Mouse (Mus musculus) forebrain, embryonic 12.5 days (tissue): ENCODE results near the gene Kbtbd6. TPM values are rescaled to one million over a fixed set of nuclear protein-coding genes. Genes with fewer than 3 reads are reported as not detected.
"Not testable (repeated sequence)": the region's sequence is repeated elsewhere in the genome, so short reads cannot be mapped to it uniquely, and the experiment has no call there.

Experiments
- ATAC-seq: fragments of 200-750 bp; cut with Nextera tagmentation; 2 replicates; pipeline ENCODE4 v1.8.0; 2017; ENCODE audit warnings: moderate TSS enrichment; ENCODE audit not compliant: low FRiP score
- H3K27ac ChIP-seq: fragments of 300-500 bp; sonication (generic); 2 replicates; pipeline ENCODE4 v1.5.1; 2016; ENCODE audit warnings: mild to moderate bottlenecking
- H3K27me3 ChIP-seq: fragments of 300-500 bp; sonication (generic); 2 replicates; pipeline ENCODE4 v1.6.1; 2016; ENCODE audit warnings: mild to moderate bottlenecking
- H3K36me3 ChIP-seq: fragments of 300-500 bp; sonication (generic); replicated peaks from 2 replicates; pipeline ENCODE4 v1.6.1; 2016; ENCODE audit warnings: mild to moderate bottlenecking
- H3K4me1 ChIP-seq: fragments of 300-500 bp; sonication (generic); 2 replicates; pipeline ENCODE4 v1.6.1; 2016
- H3K4me2 ChIP-seq: fragments of 300-500 bp; sonication (generic); 2 replicates; pipeline ENCODE4 v1.6.1; 2016; ENCODE audit warnings: mild to moderate bottlenecking, moderate library complexity
- H3K4me3 ChIP-seq: fragments of 300-500 bp; sonication (generic); replicated peaks from 2 replicates; pipeline ENCODE4 v1.5.1; 2016; ENCODE audit warnings: mild to moderate bottlenecking
- H3K9ac ChIP-seq: fragments of 300-500 bp; sonication (generic); 2 replicates; pipeline ENCODE4 v1.6.1; 2016; ENCODE audit warnings: mild to moderate bottlenecking
- H3K9me3 ChIP-seq: fragments of 300-500 bp; sonication (generic); 2 replicates; pipeline ENCODE4 v1.6.1; 2016
- WGBS: fragments of 180-500 bp; shearing (Covaris S2); methylation state at CpG from one replicate; pipeline ENCODE4 v1.1.7; 2016; 5-methylcytosine and 5-hydroxymethylcytosine counted together
- polyA plus RNA-seq: library from polyadenylated mRNA; unstranded; fragments of >200 nt; fragmentation: Nextera tagmentation; extraction: Ambion mirVana; gene quantifications from 2 replicates; pipeline ENCODE4 v1.2.1, GENCODE M21; 2016

Kbtbd6 gene
- 6.1 and 6.2 TPM in 2 replicates for polyA plus RNA-seq

GRCm38 (mm10) chr14:79451681-79452590 lies at the start of gene Kbtbd6:
Gene Kbtbd6, plus strand, starts transcription at chr14:79451835.
- H3K4me2 ChIP-seq, result peak within 1 kb of the TSS; percentile 66
- H3K27ac ChIP-seq, result peak within 1 kb of the TSS; percentile 70; the same call in 1 of the 2 replicates
- H3K4me3 ChIP-seq, result peak within 1 kb of the TSS; percentile 51
- H3K4me1 ChIP-seq, H3K9me3 ChIP-seq, H3K27me3 ChIP-seq, H3K36me3 ChIP-seq: not testable (repeated sequence)
- H3K9ac ChIP-seq, result peak within 1 kb of the TSS; percentile 63
- ATAC-seq, result peak; percentile 89
- WGBS, result 19% methylated on average over 41 of the region's 89 CpGs

- no peaks in the 10 kb centered on the region for H3K9me3 ChIP-seq
- no peak overlapping the region for H3K4me2 ChIP-seq
- ATAC-seq, result no peak
- no peaks in the 10 kb centered on the region for H3K27me3 ChIP-seq
- H3K9ac ChIP-seq, result no peak overlapping the region
- peaks cover 25% of the 10 kb centered on the region for H3K36me3 ChIP-seq
- no peaks in the 10 kb centered on the region for H3K4me1 ChIP-seq
- WGBS, result 80% methylated on average over 2 of the region's 2 CpGs
- no peak overlapping the region for H3K4me3 ChIP-seq
- H3K27ac ChIP-seq, result no peak overlapping the region
These were observed 44.0 kb upstream of the Kbtbd6 start for GRCm38 (mm10) chr14:79407641-79408040.

GRCm38 (mm10) chr14:79409278-79409830 lies 42.3 kb upstream of the Kbtbd6 start:
- Histone ChIP-seq H3K27ac (no peak overlapping the region), H3K4me1 (no peaks in the 10 kb centered on the region), H3K27me3 (no peaks in the 10 kb centered on the region), H3K36me3 (peaks cover 27% of the 10 kb centered on the region), H3K9ac (no peak overlapping the region), H3K4me2 (no peak overlapping the region), H3K4me3 (no peak overlapping the region), H3K9me3 (no peaks in the 10 kb centered on the region)
- 94% methylated on average over 6 of the region's 6 CpGs for WGBS
- ATAC-seq, result no peak

GRCm38 (mm10) chr14:79410662-79411061 lies 41.0 kb upstream of the Kbtbd6 start:
- Histone ChIP-seq H3K27me3 (no peaks in the 10 kb centered on the region), H3K4me2 (no peak overlapping the region), H3K36me3 (peaks cover 27% of the 10 kb centered on the region), H3K4me3 (no peak overlapping the region), H3K9ac (no peak overlapping the region), H3K9me3 (no peaks in the 10 kb centered on the region), H3K4me1 (no peaks in the 10 kb centered on the region), H3K27ac (no peak overlapping the region)
- no peak for ATAC-seq
- 73% methylated on average over 2 of the region's 2 CpGs for WGBS

- Histone ChIP-seq H3K9ac (no peak overlapping the region), H3K4me1 (no peaks in the 10 kb centered on the region), H3K4me3 (no peak overlapping the region), H3K27ac (no peak overlapping the region), H3K27me3 (no peaks in the 10 kb centered on the region), H3K36me3 (peaks cover 17% of the 10 kb centered on the region), H3K9me3 (no peaks in the 10 kb centered on the region), H3K4me2 (no peak overlapping the region)
- WGBS, result 82% methylated on average over 6 of the region's 6 CpGs
- no peak for ATAC-seq
These were observed 38.5 kb upstream of the Kbtbd6 start for GRCm38 (mm10) chr14:79413121-79413520.

GRCm38 (mm10) chr14:79420083-79420685 lies 31.5 kb upstream of the Kbtbd6 start:
- no peak for ATAC-seq
- H3K4me2 ChIP-seq, result no peak overlapping the region
- H3K27ac ChIP-seq, result no peak overlapping the region
- WGBS, result 72% methylated on average over 20 of the region's 20 CpGs
- H3K4me1 ChIP-seq, result peaks cover 7% of the 10 kb centered on the region; the same call in 1 of the 2 replicates
- H3K9ac ChIP-seq, result no peak overlapping the region
- H3K9me3 ChIP-seq, result no peaks in the 10 kb centered on the region
- no peaks in the 10 kb centered on the region for H3K27me3 ChIP-seq
- H3K36me3 ChIP-seq, result peaks cover 9% of the 10 kb centered on the region
- no peak overlapping the region for H3K4me3 ChIP-seq

GRCm38 (mm10) chr14:79425979-79426729 lies 25.5 kb upstream of the Kbtbd6 start, which contains the start of gene Kbtbd7:
Gene Kbtbd7, plus strand, starts transcription at chr14:79426511.
- peak; percentile 99 for ATAC-seq
- WGBS, result under 1% methylated on average over 44 of the region's 44 CpGs

GRCm38 (mm10) chr14:79426730-79427365 lies 24.8 kb upstream of the Kbtbd6 start:
- Histone ChIP-seq H3K4me3 (peak overlapping the region; percentile 56), H3K9ac (peak overlapping the region; percentile 59; the same call in 1 of the 2 replicates), H3K4me2 (peak overlapping the region; percentile 52), H3K36me3 (peaks cover 13% of the 10 kb centered on the region), H3K9me3 (peaks cover 13% of the 10 kb centered on the region; the same call in 1 of the 2 replicates)
- WGBS, result 56% methylated on average over 11 of the region's 59 CpGs
- H3K27me3 ChIP-seq, H3K27ac ChIP-seq, H3K4me1 ChIP-seq: not testable (repeated sequence)
- peak; percentile 67 for ATAC-seq

More at GRCm38 (mm10) chr14:79425979-79426729, 25.5 kb upstream of the Kbtbd6 start, which contains the start of gene Kbtbd7:
- Histone ChIP-seq H3K27me3 (no peaks in the 10 kb centered on the region), H3K27ac (peak within 1 kb of the TSS; percentile 83), H3K4me1 (no peaks in the 10 kb centered on the region), H3K9ac (peak within 1 kb of the TSS; percentile 59), H3K4me3 (peak within 1 kb of the TSS; percentile 56), H3K9me3 (peaks cover 13% of the 10 kb centered on the region; the same call in 1 of the 2 replicates), H3K4me2 (peak within 1 kb of the TSS; percentile 52), H3K36me3 (peaks cover 13% of the 10 kb centered on the region)

- Histone ChIP-seq H3K27ac (no peak overlapping the region), H3K9ac (no peak overlapping the region), H3K4me3 (no peak overlapping the region), H3K4me2 (no peak overlapping the region), H3K27me3 (no peaks in the 10 kb centered on the region), H3K36me3 (no peaks in the 10 kb centered on the region), H3K4me1 (no peaks in the 10 kb centered on the region), H3K9me3 (no peaks in the 10 kb centered on the region)
- no peak for ATAC-seq
- 81% methylated on average over 1 of the region's 1 CpGs for WGBS
These were observed 17.6 kb upstream of the Kbtbd6 start for GRCm38 (mm10) chr14:79434068-79434467.

GRCm38 (mm10) chr14:79440655-79441054 lies 11.0 kb upstream of the Kbtbd6 start:
- Histone ChIP-seq H3K9ac (no peak overlapping the region), H3K4me2 (no peak overlapping the region), H3K27me3 (no peaks in the 10 kb centered on the region), H3K4me1 (peaks cover 16% of the 10 kb centered on the region), H3K4me3 (no peak overlapping the region), H3K9me3 (no peaks in the 10 kb centered on the region), H3K36me3 (no peaks in the 10 kb centered on the region), H3K27ac (no peak overlapping the region)
- ATAC-seq, result no peak
- 88% methylated on average over 2 of the region's 2 CpGs for WGBS

- ATAC-seq, result no peak
- 89% methylated on average over 5 of the region's 5 CpGs for WGBS
- no peak overlapping the region for H3K27ac ChIP-seq
These were observed 10.2 kb upstream of the Kbtbd6 start for GRCm38 (mm10) chr14:79441441-79441840.

More at GRCm38 (mm10) chr14:79441441-79441840, 10.2 kb upstream of the Kbtbd6 start:
- no peaks in the 10 kb centered on the region for H3K9me3 ChIP-seq
- H3K9ac ChIP-seq, result no peak overlapping the region
- H3K27me3 ChIP-seq, result no peaks in the 10 kb centered on the region
- H3K4me3 ChIP-seq, result no peak overlapping the region
- no peak overlapping the region for H3K4me2 ChIP-seq
- H3K36me3 ChIP-seq, result no peaks in the 10 kb centered on the region
- peaks cover 19% of the 10 kb centered on the region for H3K4me1 ChIP-seq
